Mouse (Mus musculus) frontal cortex, postnatal 25 days (tissue): ENCODE results near the gene Ankle1.
"Not testable (repeated sequence)": the region's sequence is repeated elsewhere in the genome, so short reads cannot be mapped to it uniquely, and the experiment has no call there.

Source experiments
- DNase-seq, 2 experiments: peaks; one replicate each; pipeline ENCODE4 v3.0.0; 2022; ENCODE audit warnings: low spot score in 2 of 2

Ankle1 gene

DNA sequence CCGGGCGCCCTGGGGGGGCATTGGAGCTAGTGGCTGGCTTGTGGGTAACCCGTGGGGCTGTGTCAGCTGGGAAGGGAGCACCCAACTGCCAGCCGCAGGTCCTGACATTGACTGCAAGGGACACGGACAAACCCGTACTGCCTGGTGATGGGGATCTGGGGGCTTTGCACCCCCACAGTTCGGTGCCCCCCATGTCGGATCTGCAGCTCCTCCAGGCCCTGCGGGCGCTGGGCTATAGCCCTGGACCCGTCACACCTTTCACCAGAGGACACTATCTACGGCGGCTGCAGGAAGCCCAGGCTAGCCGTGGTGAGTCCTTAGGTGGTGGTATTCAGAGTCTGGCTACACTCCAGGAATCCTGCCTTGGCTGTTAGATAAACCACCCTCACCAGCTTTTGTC is 1.6 kb downstream of the Ankle1 start:
- DNase-seq = no peak

DNA sequence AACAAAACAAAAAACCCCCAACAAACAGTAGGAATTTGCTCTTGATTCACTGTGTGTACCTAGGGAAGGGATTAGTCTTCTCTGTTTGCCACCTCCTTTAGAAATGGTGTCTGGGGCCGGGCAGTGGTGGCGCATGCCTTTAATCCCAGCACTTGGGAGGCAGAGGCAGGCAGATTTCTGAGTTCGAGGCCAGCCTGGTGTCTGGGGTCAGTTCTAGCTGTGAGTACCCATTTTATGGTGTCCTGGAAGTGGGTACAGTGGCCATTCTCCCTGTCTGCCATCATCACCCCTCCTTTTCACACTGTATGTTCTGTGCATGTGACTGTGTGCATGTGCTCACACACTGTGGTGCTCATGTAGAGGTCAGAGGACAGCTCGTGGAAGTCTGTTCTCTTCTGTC is 2.4 kb downstream of the Ankle1 start:
- no peak for DNase-seq

DNA sequence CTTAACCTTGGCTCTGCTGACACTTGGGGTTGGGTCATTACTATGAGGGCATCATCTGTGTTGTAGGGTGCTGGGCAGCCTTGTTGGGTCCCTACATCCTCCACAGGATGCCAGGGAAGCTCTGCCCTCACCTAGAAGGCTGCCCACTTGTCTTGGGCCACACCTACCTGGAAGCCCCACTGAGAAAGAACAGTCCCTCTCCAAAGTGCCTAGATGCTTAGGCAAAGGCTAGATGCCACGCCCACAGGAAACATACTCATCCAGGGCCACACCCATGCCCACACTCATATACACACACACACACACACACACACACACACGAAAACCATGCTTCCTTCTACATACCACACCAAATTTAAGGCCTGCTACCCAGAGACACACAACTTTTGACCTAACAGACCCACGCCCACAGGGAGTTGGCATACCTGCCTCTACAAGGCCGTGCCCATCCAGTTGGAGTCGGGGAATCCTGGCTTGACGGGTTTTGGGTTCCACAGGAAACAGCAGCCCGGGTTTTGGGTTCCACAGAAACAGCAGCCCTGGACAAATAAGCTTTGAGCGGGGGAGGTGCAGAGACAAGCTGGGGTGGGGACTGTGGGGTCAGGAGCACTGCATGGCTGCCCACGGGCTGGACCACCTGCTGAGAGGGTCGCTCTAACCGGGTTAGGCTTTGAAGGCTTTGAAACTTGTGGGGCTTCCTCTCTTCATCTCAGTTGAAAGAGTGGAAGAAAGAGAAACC is 5.9 kb downstream of the Ankle1 start:
- no peak for DNase-seq

DNA sequence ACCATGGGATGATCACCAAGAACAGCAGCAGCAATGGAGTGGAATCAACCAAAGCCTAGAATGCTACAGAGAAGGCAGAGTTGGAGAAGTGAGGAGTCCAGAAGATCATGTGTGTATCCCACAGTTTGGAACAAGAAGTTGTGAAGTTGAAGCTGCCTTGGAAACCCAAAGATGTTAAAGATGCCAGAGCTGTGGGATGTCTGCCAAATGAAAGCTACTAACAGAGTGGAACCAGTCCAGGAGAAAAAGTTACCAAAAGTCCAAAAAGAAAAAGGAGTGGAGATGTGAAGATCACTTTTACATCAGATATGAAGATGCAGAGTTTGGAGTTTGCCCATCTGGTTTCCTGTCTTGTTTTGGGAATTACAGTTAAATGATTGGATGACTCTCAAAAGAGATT is 16.3 kb downstream of the Ankle1 start:
- DNase-seq = no peak

DNA sequence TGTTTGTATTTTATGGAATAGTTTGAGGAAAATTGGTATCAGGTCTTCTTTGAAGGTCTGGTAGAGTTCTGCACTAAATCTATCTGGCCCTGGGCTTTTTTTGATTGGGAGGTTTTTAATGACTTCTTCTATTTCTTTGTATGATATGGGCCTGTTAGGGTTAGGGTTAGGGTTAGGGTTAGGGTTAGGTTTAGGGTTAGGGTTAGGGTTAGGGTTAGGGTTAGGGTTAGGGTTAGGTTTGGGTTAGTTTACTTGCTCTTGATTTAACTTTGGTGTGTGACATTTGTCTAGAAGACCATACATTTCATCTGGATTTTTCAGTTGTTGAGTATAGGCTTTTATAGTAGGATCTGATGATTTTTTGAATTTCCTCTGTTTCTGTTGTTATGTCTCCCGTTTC is 27.1 kb downstream of the Ankle1 start:
- not testable (repeated sequence) for DNase-seq

DNA sequence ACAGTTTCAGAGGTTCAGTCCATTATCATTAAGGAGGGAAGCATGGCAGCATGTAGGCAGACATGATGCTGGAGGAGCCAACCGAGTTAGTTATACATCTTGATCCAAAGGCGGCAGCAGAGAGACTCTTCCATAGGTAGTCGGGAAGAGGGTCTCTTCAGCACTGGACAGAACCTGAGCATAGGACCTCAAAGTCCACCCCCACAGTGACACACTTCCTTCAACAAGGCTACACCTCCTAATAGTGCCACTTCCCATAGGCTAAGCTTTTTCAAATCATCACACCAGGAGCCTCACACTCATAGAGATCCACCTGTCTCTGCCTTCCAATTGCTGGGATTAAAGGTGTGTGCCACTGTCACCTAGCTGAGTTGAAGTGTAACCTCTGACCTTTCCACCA is 31.2 kb downstream of the Ankle1 start:
- no peak for DNase-seq

- no peak for DNase-seq
Measured at GRCm38 (mm10) chr8:71441404-71441803, 35.6 kb downstream of the Ankle1 start.

DNA sequence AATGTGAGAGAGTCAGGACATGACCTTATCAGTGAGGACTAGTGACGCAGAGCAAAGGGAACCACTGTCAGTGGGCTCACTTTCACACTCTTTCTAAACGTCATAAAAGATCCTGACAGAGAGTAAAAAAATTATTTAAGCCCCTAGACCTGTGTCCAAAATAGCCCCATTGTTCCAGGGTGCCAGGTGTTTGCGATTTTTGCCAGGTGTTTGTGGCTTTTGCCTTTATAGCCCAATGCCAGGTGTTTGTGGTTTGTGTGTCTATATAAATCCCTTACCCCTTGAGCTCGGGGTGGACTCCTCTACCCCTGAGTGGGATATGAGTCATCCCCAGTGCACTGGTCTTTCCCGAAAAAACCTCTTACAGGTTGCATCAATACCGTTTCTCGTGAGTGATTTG is 39.3 kb downstream of the Ankle1 start:
- DNase-seq = no peak

- DNase-seq = no peak
Measured at GRCm38 (mm10) chr8:71451337-71451736, 45.5 kb downstream of the Ankle1 start.

DNA sequence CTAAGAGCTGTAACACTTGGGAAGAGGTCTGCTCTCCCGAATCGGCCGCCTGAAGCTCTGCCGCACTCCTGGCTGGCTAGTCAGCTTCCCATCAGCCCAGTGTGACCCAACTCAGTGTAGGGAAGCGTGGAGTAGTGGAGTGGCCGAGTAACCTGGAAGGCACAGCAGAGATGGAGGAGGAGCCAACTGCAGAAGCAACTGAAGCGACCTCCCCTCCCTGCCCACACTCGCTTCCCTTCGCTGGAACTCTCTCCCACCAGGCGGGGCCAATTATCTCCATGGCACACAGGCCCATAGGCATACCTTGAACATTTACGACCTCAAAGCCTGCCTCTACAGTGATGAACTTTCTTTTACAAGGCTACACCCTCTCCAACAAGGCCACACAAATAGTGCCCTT is 46.0 kb downstream of the Ankle1 start:
- DNase-seq = no peak

DNA sequence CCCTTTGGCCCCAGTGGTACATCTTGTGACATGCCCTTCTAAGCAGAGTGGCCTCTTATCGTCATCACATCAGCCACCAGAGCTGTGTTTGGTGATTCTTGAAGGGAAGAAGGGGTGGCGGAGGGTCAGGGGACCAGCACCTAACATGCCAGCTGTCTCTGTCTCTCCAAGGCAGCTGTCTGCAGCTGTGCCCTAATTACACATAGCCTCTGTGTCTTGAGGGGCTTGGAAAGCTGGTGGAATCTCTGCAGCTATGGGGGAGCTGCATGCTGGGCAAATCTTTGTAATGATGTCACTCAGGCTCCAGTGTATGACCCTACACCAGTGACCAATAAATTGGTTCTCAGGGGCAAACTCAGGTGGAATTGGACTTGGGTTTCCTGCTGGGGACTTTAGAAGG is 46.9 kb downstream of the Ankle1 start:
- DNase-seq = no peak

GRCm38 (mm10) chr8:71454668-71455067 is 48.9 kb downstream of the Ankle1 start:
- no peak for DNase-seq

DNA sequence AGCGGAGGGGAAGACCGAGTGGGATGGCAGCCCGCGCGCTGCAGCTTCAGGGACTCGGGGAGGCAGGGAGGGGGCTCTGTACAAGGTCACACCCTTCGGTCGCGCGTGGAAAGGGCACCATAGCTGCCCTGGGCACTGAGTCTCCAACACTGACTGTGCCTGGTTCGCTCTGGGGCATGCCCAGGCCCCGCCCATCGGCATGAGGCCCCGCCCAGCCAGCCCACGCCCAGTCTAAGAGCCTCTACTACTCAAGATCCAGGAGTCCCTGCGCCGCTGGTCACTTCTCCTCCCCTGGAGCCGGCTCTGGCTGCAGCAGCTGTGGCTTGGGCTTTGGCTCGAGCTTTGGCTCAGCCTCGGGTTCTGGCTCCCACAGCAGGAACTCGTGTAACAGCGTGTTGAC is 51.1 kb downstream of the Ankle1 start:
- DNase-seq = no peak

DNA sequence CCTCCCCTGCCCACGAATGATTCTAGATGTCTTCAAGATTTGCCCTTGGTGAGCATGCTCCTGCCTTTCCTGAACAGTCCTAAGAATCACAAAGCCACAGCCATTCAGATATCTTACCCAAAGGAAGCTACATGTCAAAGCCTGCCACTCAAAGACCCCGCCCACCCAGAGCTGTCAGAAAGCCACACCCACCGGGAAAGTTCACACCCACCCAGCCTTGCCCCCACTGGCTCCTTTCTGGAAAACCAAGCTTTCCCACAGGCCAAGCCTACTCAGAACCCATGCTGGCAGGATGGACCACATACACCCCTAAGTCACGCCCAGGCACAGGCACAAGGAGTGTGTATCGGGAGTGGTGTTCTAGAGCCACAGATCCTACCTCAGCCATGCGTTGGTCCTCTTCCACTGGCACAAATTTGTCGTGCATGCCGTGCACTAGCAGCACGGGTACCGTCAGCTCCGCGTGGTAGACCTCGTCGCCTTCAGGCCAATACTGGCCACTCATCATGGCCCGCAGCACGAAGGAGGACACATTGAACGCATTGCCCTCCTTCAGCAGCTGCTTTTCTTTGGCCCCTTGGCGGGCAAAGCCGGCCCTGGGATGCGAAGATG is 52.0 kb downstream of the Ankle1 start:
- peak in 1 of 2 experiments; percentile 1 for DNase-seq
